Mouse (Mus musculus) heart, postnatal 4 days (tissue): Measurements from ENCODE around the gene Sag. TPM values are rescaled to one million over a fixed set of nuclear protein-coding genes. Genes with fewer than 3 reads are reported as not detected.

ENCODE experiments used
- total RNA-seq, 2 experiments: library from RNA; stranded (reverse); gene quantifications; 2 replicates each; pipeline ENCODE4 v1.2.3; 2021

The Sag gene
- total RNA-seq, 2 experiments from 2014 or later, result 0.33 to 0.45 TPM

Other genes with a start within 250 kb of the Sag start
- gene Ngef, start 229.8 kb upstream of the Sag start, total RNA-seq, result under 1 TPM; 0.29 to 0.41 TPM
- gene Inpp5d, start 183.4 kb upstream of the Sag start, total RNA-seq, result 10 to 100 TPM; 10.7 to 15.6 TPM
- gene Atg16l1, start 47.8 kb upstream of the Sag start, total RNA-seq, result 10 to 100 TPM; 26.7 to 28.7 TPM
- gene Dgkd, start 49.6 kb downstream of the Sag start, total RNA-seq, result 10 to 100 TPM; 53.4 to 55.2 TPM
- gene Usp40, start 204.9 kb downstream of the Sag start, total RNA-seq, result 10 to 100 TPM; 24.8 to 26.2 TPM